Mouse (Mus musculus): ENCODE measurements around the gene A730061H03Rik.

- no peak for TF ChIP-seq CTCF (IDR thresholded peaks at IDR 0.05; ENCODE audit: control insufficient read depth, insufficient read depth, insufficient replicate concordance, low read depth, low read length)
- TF ChIP-seq POLR2A (IDR thresholded peaks at IDR 0.05; ENCODE audit: control insufficient read depth, low read depth, low read length): no peak
Measured at GRCm38 (mm10) chr14:55576376-55576775, 16.2 kb upstream of the A730061H03Rik start.

Measured in testis, adult 2 months (tissue).